Mouse (Mus musculus): ENCODE measurements around the gene Artn. TPM values are rescaled to one million over a fixed set of nuclear protein-coding genes. Genes with fewer than 3 reads are reported as not detected.
A peak's percentile ranks its signal among the peaks of the same experiment; 100 is the strongest.

The Artn gene
- polyA plus RNA-seq, 1 experiment from 2014 or later, result 3.0 TPM

GRCm38 (mm10) chr4:117915489-117916105, 14.0 kb downstream of the Artn start:
- Histone ChIP-seq H3K9ac (ENCODE audit: low read depth, low read length) (peak overlapping the region; percentile 74), H3K36me3 (ENCODE audit: control insufficient read depth, insufficient read depth, low read length) (peaks cover 12% of the 10 kb centered on the region; the same call in 1 of the 2 replicates), H3K4me1 (ENCODE audit: control insufficient read depth, insufficient read depth, low read length) (peaks cover 26% of the 10 kb centered on the region), H3K4me3 (ENCODE audit: low read length) (peak overlapping the region; percentile 76), H3K27ac (ENCODE audit: low read depth, low read length) (peak overlapping the region; percentile 38; the same call in 1 of the 2 replicates), H3K4me2 (replicated peaks; ENCODE audit: low read depth, low read length) (peak overlapping the region; percentile 99), H3K9me3 (ENCODE audit: control insufficient read depth, low read length) (no peaks in the 10 kb centered on the region), H3K27me3 (ENCODE audit: control insufficient read depth, insufficient read depth, low read length) (no peaks in the 10 kb centered on the region)
- 3% methylated on average over 19 of the region's 19 CpGs for WGBS
- no peak for ATAC-seq (ENCODE audit: low FRiP score, low TSS enrichment)

GRCm38 (mm10) chr4:117914591-117915442, 14.7 kb downstream of the Artn start, which contains the start of gene Ipo13:
Gene Ipo13, minus strand, starts transcription at chr4:117914999.
- Histone ChIP-seq H3K4me2 (replicated peaks; ENCODE audit: low read depth, low read length) (peak within 1 kb of the TSS; percentile 99), H3K27ac (ENCODE audit: low read depth, low read length) (peak within 1 kb of the TSS; percentile 38; the same call in 1 of the 2 replicates), H3K27me3 (ENCODE audit: control insufficient read depth, insufficient read depth, low read length) (no peaks in the 10 kb centered on the region), H3K4me3 (ENCODE audit: low read length) (peak within 1 kb of the TSS; percentile 76), H3K9me3 (ENCODE audit: control insufficient read depth, low read length) (no peaks in the 10 kb centered on the region), H3K9ac (ENCODE audit: low read depth, low read length) (peak within 1 kb of the TSS; percentile 74), H3K4me1 (ENCODE audit: control insufficient read depth, insufficient read depth, low read length) (peaks cover 26% of the 10 kb centered on the region), H3K36me3 (ENCODE audit: control insufficient read depth, insufficient read depth, low read length) (peaks cover 17% of the 10 kb centered on the region; the same call in 1 of the 2 replicates)
- WGBS, result under 1% methylated on average over 61 of the region's 61 CpGs
- peak; percentile 96 for ATAC-seq (ENCODE audit: low FRiP score, low TSS enrichment)

DNA sequence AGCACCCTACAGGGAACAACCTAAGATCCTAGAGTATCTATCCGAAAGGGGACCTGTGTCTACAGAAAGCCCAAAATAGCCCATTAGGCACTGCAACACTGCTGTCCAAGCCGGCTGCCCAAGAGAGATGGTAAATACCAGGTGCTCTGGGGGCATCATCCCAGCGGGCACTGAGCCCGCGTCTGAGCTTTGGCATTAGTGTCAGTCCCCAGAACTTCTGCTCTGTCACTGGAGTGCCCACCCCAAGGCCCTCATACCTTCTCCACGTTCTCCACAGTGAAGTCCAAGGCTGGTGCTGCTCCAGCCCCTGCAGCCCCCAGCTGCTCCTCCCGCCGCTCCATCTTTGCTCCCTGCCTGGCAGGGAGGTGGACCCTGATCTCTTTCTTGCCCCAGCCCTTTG, 15.5 kb downstream of the Artn start:
- H3K4me2 ChIP-seq (replicated peaks; ENCODE audit: low read depth, low read length), result peak overlapping the region; percentile 99
- no peaks in the 10 kb centered on the region for H3K27me3 ChIP-seq (ENCODE audit: control insufficient read depth, insufficient read depth, low read length)
- peak; percentile 0; the same call in 1 of the 2 replicates for ATAC-seq (ENCODE audit: low FRiP score, low TSS enrichment)
- H3K27ac ChIP-seq (ENCODE audit: low read depth, low read length), result no peak overlapping the region; the same call in 1 of the 2 replicates
- 26% methylated on average over 8 of the region's 8 CpGs for WGBS
- no peaks in the 10 kb centered on the region for H3K9me3 ChIP-seq (ENCODE audit: control insufficient read depth, low read length)
- H3K9ac ChIP-seq (ENCODE audit: low read depth, low read length), result peak overlapping the region; percentile 74
- peak overlapping the region; percentile 76 for H3K4me3 ChIP-seq (ENCODE audit: low read length)
- H3K4me1 ChIP-seq (ENCODE audit: control insufficient read depth, insufficient read depth, low read length), result peaks cover 27% of the 10 kb centered on the region
- peaks cover 24% of the 10 kb centered on the region; the same call in 1 of the 2 replicates for H3K36me3 ChIP-seq (ENCODE audit: control insufficient read depth, insufficient read depth, low read length)

DNA sequence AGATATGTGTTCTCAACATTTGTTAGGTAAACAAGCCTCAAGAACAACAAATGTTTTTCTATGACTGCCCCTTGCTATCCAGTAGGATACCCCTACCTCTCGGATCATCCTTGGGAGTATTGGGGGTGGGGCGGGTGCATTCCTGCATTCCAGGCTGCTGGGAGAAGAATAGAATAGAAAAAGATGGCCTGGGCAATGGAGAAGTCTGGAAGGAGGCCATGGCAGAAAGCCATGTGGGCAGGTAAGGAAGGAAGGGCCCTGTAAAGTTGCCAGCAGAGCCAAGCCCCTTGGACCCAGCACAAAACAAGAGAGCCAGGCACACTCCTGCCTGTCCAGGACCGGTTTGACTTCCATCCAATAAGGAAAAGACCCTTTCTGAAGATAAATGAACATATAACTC, 16.1 kb downstream of the Artn start:
- Histone ChIP-seq H3K27me3 (ENCODE audit: control insufficient read depth, insufficient read depth, low read length) (no peaks in the 10 kb centered on the region), H3K27ac (ENCODE audit: low read depth, low read length) (no peak overlapping the region), H3K9me3 (ENCODE audit: control insufficient read depth, low read length) (no peaks in the 10 kb centered on the region), H3K4me3 (ENCODE audit: low read length) (peak overlapping the region; percentile 76; the same call in 1 of the 2 replicates), H3K36me3 (ENCODE audit: control insufficient read depth, insufficient read depth, low read length) (peaks cover 24% of the 10 kb centered on the region; the same call in 1 of the 2 replicates), H3K4me1 (ENCODE audit: control insufficient read depth, insufficient read depth, low read length) (peaks cover 32% of the 10 kb centered on the region), H3K4me2 (replicated peaks; ENCODE audit: low read depth, low read length) (peak overlapping the region; percentile 99), H3K9ac (ENCODE audit: low read depth, low read length) (no peak overlapping the region)
- no peak for ATAC-seq (ENCODE audit: low FRiP score, low TSS enrichment)
- WGBS, result 67% methylated on average over 3 of the region's 3 CpGs

- Histone ChIP-seq H3K9me3 (ENCODE audit: control insufficient read depth, low read length) (no peaks in the 10 kb centered on the region), H3K36me3 (ENCODE audit: control insufficient read depth, insufficient read depth, low read length) (peaks cover 27% of the 10 kb centered on the region; the same call in 1 of the 2 replicates), H3K4me3 (ENCODE audit: low read length) (no peak overlapping the region), H3K27ac (ENCODE audit: low read depth, low read length) (no peak overlapping the region), H3K27me3 (ENCODE audit: control insufficient read depth, insufficient read depth, low read length) (no peaks in the 10 kb centered on the region), H3K4me1 (ENCODE audit: control insufficient read depth, insufficient read depth, low read length) (peaks cover 32% of the 10 kb centered on the region), H3K4me2 (replicated peaks; ENCODE audit: low read depth, low read length) (peak overlapping the region; percentile 99; the same call in 1 of the 2 replicates), H3K9ac (ENCODE audit: low read depth, low read length) (no peak overlapping the region)
- no peak for ATAC-seq (ENCODE audit: low FRiP score, low TSS enrichment)
- whole genome bisulfite sequencing, result 54% methylated on average over 7 of the region's 7 CpGs
Measured at GRCm38 (mm10) chr4:117912685-117913273, 16.8 kb downstream of the Artn start.

GRCm38 (mm10) chr4:117912131-117912561, 17.4 kb downstream of the Artn start:
- Histone ChIP-seq H3K36me3 (ENCODE audit: control insufficient read depth, insufficient read depth, low read length) (peaks cover 32% of the 10 kb centered on the region; the same call in 1 of the 2 replicates), H3K4me3 (ENCODE audit: low read length) (no peak overlapping the region), H3K4me2 (replicated peaks; ENCODE audit: low read depth, low read length) (no peak overlapping the region), H3K4me1 (ENCODE audit: control insufficient read depth, insufficient read depth, low read length) (peaks cover 32% of the 10 kb centered on the region), H3K9ac (ENCODE audit: low read depth, low read length) (no peak overlapping the region), H3K27me3 (ENCODE audit: control insufficient read depth, insufficient read depth, low read length) (no peaks in the 10 kb centered on the region), H3K9me3 (ENCODE audit: control insufficient read depth, low read length) (no peaks in the 10 kb centered on the region), H3K27ac (ENCODE audit: low read depth, low read length) (no peak overlapping the region)
- no peak for ATAC-seq (ENCODE audit: low FRiP score, low TSS enrichment)
- 94% methylated on average over 13 of the region's 13 CpGs for WGBS

DNA sequence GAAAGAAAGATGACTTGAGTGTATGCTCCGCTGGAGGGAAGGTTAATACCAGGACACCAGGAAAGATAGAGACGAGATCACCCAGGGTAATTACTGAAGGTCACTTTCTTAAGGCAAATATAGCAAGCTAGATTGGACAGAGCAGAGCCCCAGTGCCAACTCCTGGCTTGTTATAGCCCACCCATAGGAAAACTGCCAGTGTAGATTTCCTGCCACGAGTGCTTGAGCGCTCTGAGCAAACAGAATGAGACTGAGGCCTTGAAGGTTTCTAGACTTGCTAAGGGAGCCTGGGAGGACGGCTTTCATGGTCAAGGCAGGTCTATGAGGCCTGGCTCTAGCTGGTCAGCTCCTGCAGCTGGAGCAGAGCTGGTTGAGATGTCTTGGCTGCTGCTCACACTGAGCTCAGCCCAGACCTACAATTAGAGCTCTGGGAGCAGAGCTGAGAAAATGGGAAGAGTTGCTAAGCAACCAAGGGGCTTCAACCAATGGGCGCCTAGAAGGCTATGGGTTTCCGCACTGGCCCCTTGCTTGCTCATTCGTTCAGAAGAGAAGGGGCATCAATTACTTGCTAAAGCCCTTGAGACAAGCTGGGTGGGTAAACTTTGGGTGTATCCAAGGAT, 20.6 kb downstream of the Artn start:
- no peak overlapping the region for H3K4me2 ChIP-seq (replicated peaks; ENCODE audit: low read depth, low read length)
- H3K27me3 ChIP-seq (ENCODE audit: control insufficient read depth, insufficient read depth, low read length), result no peaks in the 10 kb centered on the region
- H3K36me3 ChIP-seq (ENCODE audit: control insufficient read depth, insufficient read depth, low read length), result peaks cover 51% of the 10 kb centered on the region
- no peak for ATAC-seq (ENCODE audit: low FRiP score, low TSS enrichment)
- peaks cover 22% of the 10 kb centered on the region for H3K4me1 ChIP-seq (ENCODE audit: control insufficient read depth, insufficient read depth, low read length)
- H3K27ac ChIP-seq (ENCODE audit: low read depth, low read length), result no peak overlapping the region
- no peak overlapping the region for H3K9ac ChIP-seq (ENCODE audit: low read depth, low read length)
- no peaks in the 10 kb centered on the region for H3K9me3 ChIP-seq (ENCODE audit: control insufficient read depth, low read length)
- H3K4me3 ChIP-seq (ENCODE audit: low read length), result no peak overlapping the region
- WGBS, result 68% methylated on average over 8 of the region's 8 CpGs

DNA sequence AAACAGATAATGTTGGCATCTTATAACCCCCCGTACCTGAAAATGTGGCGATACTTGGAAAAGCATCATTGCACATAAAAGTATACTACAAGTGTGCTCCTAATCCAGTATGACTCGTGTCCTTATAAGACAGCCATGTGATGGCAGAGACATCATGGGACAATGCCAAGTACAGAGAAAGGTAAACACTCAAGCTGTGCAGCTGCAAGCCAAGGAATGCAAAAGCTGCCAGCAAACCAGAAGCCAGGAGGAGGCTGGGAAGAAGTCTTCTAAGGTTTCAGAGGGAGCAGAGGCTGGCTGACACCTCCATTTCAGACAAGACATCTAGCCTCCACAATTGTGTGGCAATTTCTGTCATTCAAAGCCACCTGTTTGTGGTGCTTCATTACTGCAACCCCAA, 23.4 kb downstream of the Artn start:
- Histone ChIP-seq H3K27me3 (ENCODE audit: control insufficient read depth, insufficient read depth, low read length) (no peaks in the 10 kb centered on the region), H3K9me3 (ENCODE audit: control insufficient read depth, low read length) (no peaks in the 10 kb centered on the region), H3K36me3 (ENCODE audit: control insufficient read depth, insufficient read depth, low read length) (peaks cover 70% of the 10 kb centered on the region), H3K4me3 (ENCODE audit: low read length) (no peak overlapping the region), H3K4me1 (ENCODE audit: control insufficient read depth, insufficient read depth, low read length) (0 out of 2 replicates have a peak, but pooled peaks cover 6% of the 10 kb centered on the region), H3K9ac (ENCODE audit: low read depth, low read length) (no peak overlapping the region), H3K4me2 (replicated peaks; ENCODE audit: low read depth, low read length) (no peak overlapping the region), H3K27ac (ENCODE audit: low read depth, low read length) (no peak overlapping the region)
- ATAC-seq (ENCODE audit: low FRiP score, low TSS enrichment), result no peak
- WGBS, result 87% methylated on average over 3 of the region's 3 CpGs
